Mouse (Mus musculus) embryonic facial prominence, embryonic 15.5 days (tissue): ENCODE measurements at regions not wholly inside any gene's neighbourhood (a gene's known extent, or its start where the extent isn't known, plus 50 kb on each side); places are given as distances from the start of the nearest gene placed in this dataset.

Experiments used
- ATAC-seq: fragments of 200-750 bp; cut with Nextera tagmentation; 2 replicates; pipeline ENCODE4 v1.8.0; 2017; ENCODE audit warnings: low read depth, moderate TSS enrichment; ENCODE audit not compliant: insufficient number of reproducible peaks, low FRiP score, low TSS enrichment
- H3K27ac ChIP-seq: fragments of 300-500 bp; sonication (generic); replicated peaks from 2 replicates; pipeline ENCODE4 v1.5.1; 2015; ENCODE audit warnings: mild to moderate bottlenecking, inconsistent platforms
- H3K27me3 ChIP-seq: fragments of 300-500 bp; sonication (generic); 2 replicates; pipeline ENCODE4 v1.6.1; 2015; ENCODE audit warnings: inconsistent platforms
- H3K36me3 ChIP-seq: fragments of 300-500 bp; sonication (generic); 2 replicates; pipeline ENCODE4 v1.6.1; 2015; ENCODE audit warnings: mild to moderate bottlenecking, inconsistent platforms
- H3K4me1 ChIP-seq: fragments of 300-500 bp; sonication (generic); 2 replicates; pipeline ENCODE4 v1.6.1; 2015; ENCODE audit warnings: inconsistent platforms
- H3K4me2 ChIP-seq: fragments of 300-500 bp; sonication (generic); replicated peaks from 2 replicates; pipeline ENCODE4 v1.6.1; 2015; ENCODE audit warnings: mild to moderate bottlenecking, inconsistent platforms
- H3K4me3 ChIP-seq: fragments of 300-500 bp; sonication (generic); replicated peaks from 2 replicates; pipeline ENCODE4 v1.5.1; 2015; ENCODE audit warnings: mild to moderate bottlenecking, inconsistent platforms
- H3K9ac ChIP-seq: fragments of 300-500 bp; sonication (generic); 2 replicates; pipeline ENCODE4 v1.6.1; 2015; ENCODE audit warnings: inconsistent platforms
- H3K9me3 ChIP-seq: fragments of 300-500 bp; sonication (generic); replicated peaks from 2 replicates; pipeline ENCODE4 v1.6.1; 2016; ENCODE audit warnings: inconsistent platforms
- WGBS: fragments of 180-500 bp; shearing (Covaris S2); methylation state at CpG from one replicate; pipeline ENCODE4 v1.1.7; 2015; 5-methylcytosine and 5-hydroxymethylcytosine counted together

- no peak overlapping the region for H3K4me3 ChIP-seq
- 93% methylated on average over 2 of the region's 2 CpGs for WGBS
Observed at GRCm38 (mm10) chr1:39143054-39143453, 50.5 kb upstream of the Npas2 start.

GRCm38 (mm10) chr1:39143626-39144025 lies 49.9 kb upstream of the Npas2 start:
- Histone ChIP-seq H3K27me3 (no peaks in the 10 kb centered on the region), H3K9me3 (no peaks in the 10 kb centered on the region), H3K4me3 (no peak overlapping the region), H3K36me3 (no peaks in the 10 kb centered on the region), H3K4me2 (no peak overlapping the region), H3K27ac (no peak overlapping the region), H3K9ac (no peak overlapping the region), H3K4me1 (no peaks in the 10 kb centered on the region)
- ATAC-seq = no peak
- 89% methylated on average over 5 of the region's 5 CpGs for WGBS

More at GRCm38 (mm10) chr1:39143054-39143453, 50.5 kb upstream of the Npas2 start:
- no peak for ATAC-seq
- no peaks in the 10 kb centered on the region for H3K27me3 ChIP-seq
- H3K27ac ChIP-seq = no peak overlapping the region
- H3K4me1 ChIP-seq = no peaks in the 10 kb centered on the region
- H3K36me3 ChIP-seq = no peaks in the 10 kb centered on the region
- no peak overlapping the region for H3K9ac ChIP-seq
- no peak overlapping the region for H3K4me2 ChIP-seq
- H3K9me3 ChIP-seq = no peaks in the 10 kb centered on the region
